Mouse (Mus musculus) hindbrain, embryonic 11.5 days (tissue): ENCODE measurements around the gene Mcmbp. TPM values are rescaled to one million over a fixed set of nuclear protein-coding genes. Genes with fewer than 3 reads are reported as not detected.

Source experiments
- ATAC-seq: fragments of 200-750 bp; cut with Nextera tagmentation; 2 replicates; pipeline ENCODE4 v1.8.0; 2017; ENCODE audit warnings: mild to moderate bottlenecking, moderate TSS enrichment, moderate library complexity; ENCODE audit not compliant: low FRiP score
- DNase-seq: peaks from one replicate; pipeline ENCODE4 v3.0.0-alpha.2; 2015; ENCODE audit warnings: low spot score
- H3K27ac ChIP-seq: fragments of 300-500 bp; sonication (generic); 2 replicates; pipeline ENCODE4 v1.5.1; 2014; ENCODE audit warnings: mild to moderate bottlenecking, low read depth, low read length
- H3K27me3 ChIP-seq: fragments of 300-500 bp; sonication (generic); 2 replicates; pipeline ENCODE4 v1.6.1; 2014; ENCODE audit warnings: mild to moderate bottlenecking, low read length, moderate library complexity, mixed read lengths; ENCODE audit not compliant: control insufficient read depth, insufficient read depth
- H3K36me3 ChIP-seq: fragments of 300-500 bp; sonication (generic); 2 replicates; pipeline ENCODE4 v1.6.1; 2014; ENCODE audit warnings: mild to moderate bottlenecking, low read length, moderate library complexity, mixed read lengths; ENCODE audit not compliant: control insufficient read depth, insufficient read depth
- H3K4me1 ChIP-seq: fragments of 300-500 bp; sonication (generic); replicated peaks from 2 replicates; pipeline ENCODE4 v1.6.1; 2014; ENCODE audit warnings: low read length, mixed read lengths; ENCODE audit not compliant: control insufficient read depth, insufficient read depth
- H3K4me2 ChIP-seq: fragments of 300-500 bp; sonication (generic); replicated peaks from 2 replicates; pipeline ENCODE4 v1.6.1; 2014; ENCODE audit warnings: mild to moderate bottlenecking, low read depth, low read length
- H3K4me3 ChIP-seq: fragments of 300-500 bp; sonication (generic); 2 replicates; pipeline ENCODE4 v1.5.1; 2014; ENCODE audit warnings: low read depth, low read length
- H3K9ac ChIP-seq: fragments of 300-500 bp; sonication (generic); 2 replicates; pipeline ENCODE4 v1.6.1; 2014; ENCODE audit warnings: low read depth, low read length
- H3K9me3 ChIP-seq: fragments of 300-500 bp; sonication (generic); 2 replicates; pipeline ENCODE4 v1.6.1; 2016; ENCODE audit warnings: low read length; ENCODE audit not compliant: control insufficient read depth
- WGBS: fragments of 180-500 bp; shearing (Covaris S2); extraction: QIAGEN DNeasy Blood & Tissue Kit; methylation state at CpG from one replicate; pipeline ENCODE4 v1.1.7; 2014; 5-methylcytosine and 5-hydroxymethylcytosine counted together
- polyA plus RNA-seq: library from polyadenylated mRNA; unstranded; fragments of >200 nt; fragmentation: Nextera tagmentation; extraction: Ambion mirVana; gene quantifications from 2 replicates; pipeline ENCODE4 v1.2.1, GENCODE M21; 2014

Gene Mcmbp
- polyA plus RNA-seq, 1 experiment from 2014 or later: 81.2 TPM

- no peak overlapping the region for H3K4me3 ChIP-seq
- 10% methylated on average over 8 of the region's 8 CpGs for WGBS
- peak overlapping the region; percentile 22; the same call in 1 of the 2 replicates for H3K4me2 ChIP-seq
- no peaks in the 10 kb centered on the region for H3K9me3 ChIP-seq
- H3K4me1 ChIP-seq: no peaks in the 10 kb centered on the region; the same call in none of the 2 replicates
- DNase-seq (peak; percentile 54), ATAC-seq (peak; percentile 87)
- H3K9ac ChIP-seq: no peak overlapping the region
- no peaks in the 10 kb centered on the region for H3K27me3 ChIP-seq
- H3K27ac ChIP-seq: peak overlapping the region; percentile 88
- no peaks in the 10 kb centered on the region for H3K36me3 ChIP-seq
These were observed 68.3 kb downstream of the Mcmbp start for GRCm38 (mm10) chr7:128671952-128672351.

- Histone ChIP-seq H3K9ac (no peak overlapping the region), H3K27me3 (no peaks in the 10 kb centered on the region), H3K27ac (no peak overlapping the region), H3K4me1 (no peaks in the 10 kb centered on the region; the same call in none of the 2 replicates), H3K9me3 (no peaks in the 10 kb centered on the region), H3K4me2 (no peak overlapping the region), H3K36me3 (no peaks in the 10 kb centered on the region), H3K4me3 (no peak overlapping the region)
- DNase-seq (no peak), ATAC-seq (no peak)
- WGBS: 42% methylated on average over 2 of the region's 2 CpGs
These were observed 71.5 kb downstream of the Mcmbp start for GRCm38 (mm10) chr7:128668831-128669230.

- WGBS: 59% methylated on average over 5 of the region's 5 CpGs
- Histone ChIP-seq H3K27me3 (no peaks in the 10 kb centered on the region), H3K9ac (no peak overlapping the region), H3K9me3 (no peaks in the 10 kb centered on the region), H3K4me1 (no peaks in the 10 kb centered on the region; the same call in 1 of the 2 replicates), H3K36me3 (no peaks in the 10 kb centered on the region), H3K27ac (no peak overlapping the region), H3K4me3 (no peak overlapping the region), H3K4me2 (no peak overlapping the region)
- ATAC-seq (no peak), DNase-seq (no peak)
These were observed 72.5 kb downstream of the Mcmbp start for GRCm38 (mm10) chr7:128667788-128668187.

DNA sequence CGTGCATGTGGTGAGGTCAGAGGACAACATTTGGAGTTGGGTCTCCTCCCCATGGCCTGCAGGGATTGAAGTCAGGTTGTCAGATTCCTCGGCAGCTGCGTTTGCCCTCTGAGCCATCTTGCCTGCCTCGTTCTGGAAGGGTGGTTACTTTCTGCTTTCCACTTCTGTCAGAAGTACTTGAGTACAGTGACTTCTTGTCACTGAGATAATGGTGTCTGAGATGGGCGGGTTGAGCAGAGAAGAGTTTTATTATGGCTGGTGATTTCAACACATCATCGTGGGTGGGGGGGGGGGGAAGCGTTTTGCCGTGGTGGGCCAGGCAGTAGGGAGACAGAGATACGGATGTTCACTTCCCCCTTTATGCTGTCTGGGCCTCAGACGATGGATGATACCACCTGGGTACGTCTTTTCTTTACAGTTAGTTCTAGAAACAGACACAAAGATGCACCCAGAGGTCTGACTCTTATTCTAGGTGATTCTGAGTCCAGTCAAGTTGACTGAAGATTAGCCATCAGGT is 75.4 kb downstream of the Mcmbp start:
- Histone ChIP-seq H3K4me2 (no peak overlapping the region), H3K27me3 (no peaks in the 10 kb centered on the region), H3K4me1 (no peaks in the 10 kb centered on the region), H3K9me3 (no peaks in the 10 kb centered on the region), H3K36me3 (no peaks in the 10 kb centered on the region), H3K4me3 (no peak overlapping the region), H3K27ac (no peak overlapping the region), H3K9ac (no peak overlapping the region)
- ATAC-seq (no peak), DNase-seq (no peak)
- WGBS: 95% methylated on average over 11 of the region's 11 CpGs

GRCm38 (mm10) chr7:128663906-128664305 is 76.4 kb downstream of the Mcmbp start:
- Histone ChIP-seq H3K27me3 (no peaks in the 10 kb centered on the region), H3K36me3 (no peaks in the 10 kb centered on the region), H3K4me3 (no peak overlapping the region), H3K27ac (no peak overlapping the region), H3K4me1 (no peaks in the 10 kb centered on the region), H3K4me2 (no peak overlapping the region), H3K9me3 (no peaks in the 10 kb centered on the region), H3K9ac (no peak overlapping the region)
- 84% methylated on average over 8 of the region's 8 CpGs for WGBS
- no peak for DNase-seq
- ATAC-seq: no peak

- WGBS: 65% methylated on average over 1 of the region's 1 CpGs
- no peaks in the 10 kb centered on the region for H3K27me3 ChIP-seq
- no peaks in the 10 kb centered on the region for H3K9me3 ChIP-seq
These were observed 83.3 kb downstream of the Mcmbp start for GRCm38 (mm10) chr7:128656970-128657369.

More at GRCm38 (mm10) chr7:128656970-128657369, 83.3 kb downstream of the Mcmbp start:
- ATAC-seq: no peak
- Histone ChIP-seq H3K36me3 (no peaks in the 10 kb centered on the region), H3K27ac (no peak overlapping the region), H3K4me3 (no peak overlapping the region), H3K9ac (no peak overlapping the region), H3K4me2 (no peak overlapping the region), H3K4me1 (no peaks in the 10 kb centered on the region)
- DNase-seq: no peak

Other genes with a start within 250 kb of the Mcmbp start
- 4.3 and 5.6 TPM in 2 replicates for gene Bag3, start 216.9 kb downstream of the Mcmbp start, polyA plus RNA-seq
- gene Inpp5f, start 129.2 kb downstream of the Mcmbp start, polyA plus RNA-seq: 123 and 134 TPM in 2 replicates
- gene Sec23ip, start 4.4 kb upstream of the Mcmbp start, polyA plus RNA-seq: 44.3 and 46.1 TPM in 2 replicates